Mouse (Mus musculus) megakaryocyte progenitor cell, adult 5-6 weeks (primary cell): ENCODE data around the gene Gm20388. TPM values are rescaled to one million over a fixed set of nuclear protein-coding genes. Genes with fewer than 3 reads are reported as not detected.

Experiments
- ATAC-seq: replicated peaks from 2 replicates; pipeline ENCODE4 v1.8.0; 2016; ENCODE audit warnings: mild to moderate bottlenecking, moderate TSS enrichment, inconsistent platforms; ENCODE audit not compliant: poor library complexity
- total RNA-seq, 2 experiments: library from RNA; stranded (forward) in 1 of 2; stranded (reverse) in 1 of 2; fragments of 157-497, 149-512 nt in 1 of 2; fragments of 200-1000 nt in 1 of 2; gene quantifications; 2 replicates each; pipeline versions ENCODE4 v1.2.3 to v1.2.4; 2015 to 2017

Gm20388 gene
- total RNA-seq, 2 experiments from 2014 or later: 18.6 TPM; not detected in 1

GRCm38 (mm10) chr8:122646337-122646736 is 2735.7 kb downstream of the Gm20388 start:
- no peak for ATAC-seq

GRCm38 (mm10) chr8:122648192-122648970 is 2737.7 kb downstream of the Gm20388 start:
- no peak for ATAC-seq

DNA sequence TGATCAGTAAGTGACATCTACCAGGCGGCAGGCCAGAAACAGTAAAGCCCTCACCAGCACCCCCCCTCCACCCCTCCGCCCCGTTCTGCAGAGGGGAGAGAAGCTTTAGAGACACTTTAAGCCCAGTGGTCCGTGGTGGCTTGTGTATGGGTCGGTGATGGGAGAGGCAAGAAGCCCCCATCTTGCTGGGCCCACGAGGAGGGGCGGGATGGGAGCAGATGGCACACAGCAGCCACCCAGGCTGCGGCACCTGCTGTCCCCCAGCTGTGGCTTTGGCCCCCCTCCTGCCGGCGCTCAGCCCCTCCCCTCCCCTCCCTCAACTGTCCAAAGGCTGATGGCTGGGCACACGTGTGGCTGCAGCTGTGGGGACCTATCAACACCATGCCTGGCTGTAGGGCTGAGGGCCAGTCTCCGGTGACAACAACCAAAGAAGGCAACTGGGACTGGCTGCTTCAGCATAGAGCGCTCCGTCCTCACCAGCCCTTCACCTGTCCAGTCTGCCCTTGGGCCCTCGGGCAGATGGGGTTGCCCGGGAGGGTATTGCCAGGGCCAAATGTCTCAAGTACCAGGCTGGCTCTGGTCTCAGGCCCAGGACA is 2740.8 kb downstream of the Gm20388 start:
- ATAC-seq: no peak

GRCm38 (mm10) chr8:122652643-122653042 is 2742.0 kb downstream of the Gm20388 start:
- ATAC-seq: no peak

DNA sequence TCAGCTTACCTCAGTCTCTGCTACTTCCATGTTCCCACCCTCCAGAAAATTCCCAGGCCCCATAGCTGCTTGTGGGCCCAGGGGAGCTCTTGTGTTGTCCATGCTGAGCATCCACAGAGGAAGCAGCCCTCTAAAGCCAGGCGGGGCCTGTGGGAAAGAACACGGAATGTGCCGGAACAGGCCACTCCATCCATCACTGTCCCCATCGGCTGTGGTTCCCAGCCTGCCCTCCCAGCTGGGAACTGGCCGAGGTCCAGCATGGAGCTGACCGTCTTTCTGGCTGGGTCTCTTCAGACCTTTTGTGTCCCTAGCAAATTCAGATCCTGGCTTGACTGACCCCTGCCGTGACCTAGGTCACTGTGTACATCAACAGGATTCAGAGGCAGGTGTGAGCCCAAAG is 2744.1 kb downstream of the Gm20388 start:
- ATAC-seq: no peak

DNA sequence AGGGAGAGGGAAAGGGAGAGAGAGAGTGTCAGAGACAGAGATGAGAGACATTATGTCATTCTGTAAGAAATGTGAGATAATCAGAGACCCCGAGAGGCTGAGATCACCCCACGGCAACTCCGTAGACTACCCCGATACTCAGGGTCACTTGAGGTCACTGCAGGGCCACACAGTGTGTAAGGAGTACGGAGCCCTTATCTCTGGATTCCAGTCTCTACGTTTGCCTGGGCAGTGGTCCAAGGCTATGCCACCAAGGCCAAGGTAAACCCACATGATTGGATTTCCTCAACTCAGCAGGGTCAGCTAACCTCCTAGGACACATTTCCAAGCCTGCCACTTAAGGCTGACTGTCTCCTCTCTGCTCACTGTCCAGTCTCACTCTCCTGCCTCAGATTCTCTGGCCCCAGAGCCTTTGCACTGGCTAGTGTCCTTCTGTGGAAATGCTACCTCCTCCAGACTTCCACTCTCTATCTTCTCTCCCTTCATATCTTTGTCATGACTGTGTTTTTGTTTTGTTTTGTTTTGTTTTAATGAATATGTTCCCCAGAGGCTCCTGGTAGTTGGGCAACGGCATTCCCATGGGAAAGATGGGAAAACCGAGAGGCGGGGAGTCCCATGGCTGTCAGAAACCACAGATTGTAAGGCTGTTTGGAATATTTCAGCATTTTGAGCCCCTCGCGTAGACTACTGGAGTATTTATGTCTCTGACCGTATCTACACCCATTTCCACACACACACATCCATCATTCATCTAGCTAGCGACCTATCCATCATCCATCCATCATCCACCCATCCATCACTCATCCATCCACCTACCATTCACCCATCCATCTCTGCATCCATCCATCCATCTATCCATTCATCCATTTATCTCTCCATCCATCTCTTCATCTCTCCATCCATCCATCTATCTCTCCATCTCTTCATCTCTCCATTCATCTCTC is 2745.7 kb downstream of the Gm20388 start:
- ATAC-seq: peak; percentile 83

DNA sequence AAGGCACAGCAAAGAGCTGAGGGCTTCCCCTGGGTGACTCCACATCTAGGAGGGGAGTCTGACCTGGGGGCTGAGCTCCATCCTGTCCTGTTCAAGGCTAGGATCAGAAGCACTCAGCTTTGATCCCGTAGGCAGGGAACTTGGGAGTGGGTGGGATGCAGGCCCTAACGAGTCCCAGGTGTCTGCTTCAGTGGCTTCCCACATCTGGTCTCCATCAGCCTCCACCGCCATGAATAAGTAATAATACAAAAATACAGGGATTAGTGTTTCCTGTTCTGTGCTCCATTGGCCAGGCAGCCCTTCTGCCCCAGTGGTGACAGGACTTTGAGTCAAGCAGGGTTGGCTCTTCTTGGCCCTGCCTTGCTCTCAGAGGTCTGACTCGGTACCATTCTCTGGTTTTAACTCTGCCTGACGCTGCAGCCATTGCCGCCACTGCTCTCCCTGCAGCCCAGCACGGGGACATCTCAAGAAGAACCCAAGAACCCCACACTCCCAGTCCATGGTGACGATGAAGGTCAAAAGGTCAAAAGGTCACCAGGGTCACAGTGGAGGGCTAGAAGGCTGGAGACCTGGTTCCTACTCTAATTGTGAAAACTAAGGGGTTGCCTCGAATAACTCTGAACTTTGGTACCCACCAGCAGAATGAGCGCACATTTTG is 2747.6 kb downstream of the Gm20388 start:
- no peak for ATAC-seq

- no peak for ATAC-seq
Observed at GRCm38 (mm10) chr8:122658807-122659160, 2748.1 kb downstream of the Gm20388 start.

GRCm38 (mm10) chr8:122660022-122660421 is 2749.4 kb downstream of the Gm20388 start:
- no peak for ATAC-seq

DNA sequence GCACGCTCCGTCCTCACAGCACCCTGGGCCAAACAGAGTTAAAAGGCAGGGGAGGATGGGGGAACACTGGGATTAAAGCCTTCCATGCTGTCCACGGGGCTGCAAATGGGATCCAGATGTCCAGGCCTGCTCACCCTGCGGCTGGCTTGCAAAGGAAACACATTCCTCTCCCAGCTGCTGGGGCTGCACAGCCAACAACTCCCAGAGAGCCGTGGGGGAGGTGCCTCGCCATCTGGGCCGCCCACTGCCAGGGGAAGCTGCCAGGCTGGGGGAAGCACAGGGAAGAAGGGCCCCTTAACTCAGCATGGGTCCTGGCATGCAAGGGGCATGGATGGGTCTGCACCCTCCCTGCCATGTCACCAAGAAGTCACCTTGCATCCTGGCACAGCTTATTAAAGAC is 2750.5 kb downstream of the Gm20388 start:
- no peak for ATAC-seq

DNA sequence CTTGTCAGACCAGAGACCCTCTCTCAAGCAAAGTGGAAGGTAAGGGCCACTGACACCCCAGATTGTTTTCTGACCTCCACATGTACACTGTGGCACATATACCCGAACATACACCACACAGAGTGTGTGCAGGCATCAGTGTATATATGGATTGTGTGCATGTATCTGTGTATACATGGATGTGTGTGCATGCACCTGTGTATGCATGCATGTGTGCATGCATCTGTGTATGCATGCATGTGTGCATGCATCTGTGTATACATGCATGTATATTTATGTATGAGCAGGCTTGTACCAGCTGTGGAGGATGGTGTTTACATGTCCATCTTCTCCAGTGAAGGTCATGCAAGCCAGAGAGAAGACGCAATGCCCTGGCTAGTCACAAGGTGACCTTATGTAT is 2751.3 kb downstream of the Gm20388 start:
- ATAC-seq: no peak

DNA sequence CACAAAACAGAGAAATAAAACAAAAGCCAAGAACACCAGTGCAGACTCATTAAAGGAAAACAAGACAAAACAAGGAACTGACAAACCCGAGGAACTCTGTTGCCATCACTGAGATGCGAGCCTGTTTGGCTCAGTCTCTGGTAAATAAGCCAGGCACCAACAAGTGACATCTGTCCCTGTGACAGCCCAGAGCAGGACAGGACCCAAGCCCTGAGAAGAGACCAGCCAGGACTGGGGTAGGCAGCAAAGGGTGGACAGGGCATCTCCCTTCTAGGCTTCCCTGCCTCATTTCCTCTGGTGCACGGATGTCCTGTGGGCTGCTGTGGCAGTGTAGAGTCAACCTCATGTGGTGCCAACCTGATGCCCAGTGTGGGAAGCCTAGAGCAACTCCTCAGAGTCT is 2752.5 kb downstream of the Gm20388 start:
- ATAC-seq: no peak

- ATAC-seq: no peak
Observed at GRCm38 (mm10) chr8:122663670-122664069, 2753.0 kb downstream of the Gm20388 start.

DNA sequence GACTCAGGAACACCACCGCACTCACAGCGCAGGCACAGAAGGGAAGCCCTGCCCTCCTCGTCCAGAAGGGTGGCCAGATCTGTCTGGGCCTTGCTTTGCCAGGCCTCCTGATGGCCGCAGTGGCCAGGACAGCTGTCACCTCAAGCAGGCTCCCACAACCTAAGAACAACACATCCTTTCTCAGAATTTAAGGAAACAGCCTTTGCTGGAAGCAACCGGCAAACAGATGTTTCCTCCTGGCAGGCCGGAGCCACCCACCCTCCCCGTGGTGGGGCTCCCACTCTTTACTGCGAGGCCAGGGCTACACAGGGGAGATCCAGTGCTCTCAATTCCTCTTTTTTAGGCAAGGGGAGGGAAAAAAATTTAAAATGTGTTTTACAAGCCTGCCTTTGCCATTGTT is 2754.6 kb downstream of the Gm20388 start:
- peak; percentile 56 for ATAC-seq

DNA sequence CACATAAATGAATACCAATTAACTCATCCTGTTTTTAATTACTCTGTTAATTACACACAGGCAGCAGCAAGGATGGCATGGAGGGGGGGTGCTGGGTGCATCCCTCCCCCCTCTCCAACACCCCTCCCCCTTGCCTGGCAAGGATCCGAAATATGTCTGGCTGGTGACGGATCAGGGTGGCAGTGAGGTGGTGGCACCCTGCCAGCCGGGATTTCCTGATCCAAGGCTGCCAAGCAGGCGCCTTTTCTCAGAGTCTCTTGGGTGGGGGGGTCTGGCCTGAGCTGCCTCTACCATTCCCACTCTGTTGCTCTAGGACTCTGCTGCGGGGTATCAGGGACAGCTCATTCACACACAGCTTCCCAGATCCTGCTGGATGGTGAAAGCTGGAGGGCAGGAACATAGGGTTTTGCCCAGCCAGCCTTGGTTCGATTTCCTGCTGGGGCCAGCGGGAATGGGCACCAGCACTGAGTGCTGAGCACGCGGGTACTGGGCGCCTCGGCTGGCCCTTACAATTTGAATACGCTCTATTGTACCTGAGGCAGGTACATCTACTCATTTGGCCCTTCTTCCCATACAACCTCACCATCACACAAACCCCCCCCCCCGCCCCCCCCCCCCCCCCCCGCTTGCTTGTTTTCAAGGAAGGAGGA is 2755.2 kb downstream of the Gm20388 start:
- ATAC-seq: 0 out of 2 replicates have a peak, but pooled peaks have one; percentile 5

- peak; percentile 60 for ATAC-seq
Observed at GRCm38 (mm10) chr8:122666338-122666764, 2755.7 kb downstream of the Gm20388 start.

GRCm38 (mm10) chr8:122666827-122667226 is 2756.2 kb downstream of the Gm20388 start:
- peak; percentile 45 for ATAC-seq

- no peak for ATAC-seq
Observed at GRCm38 (mm10) chr8:122667854-122668253, 2757.2 kb downstream of the Gm20388 start.

- no peak for ATAC-seq
Observed at GRCm38 (mm10) chr8:122669370-122669769, 2758.7 kb downstream of the Gm20388 start.

DNA sequence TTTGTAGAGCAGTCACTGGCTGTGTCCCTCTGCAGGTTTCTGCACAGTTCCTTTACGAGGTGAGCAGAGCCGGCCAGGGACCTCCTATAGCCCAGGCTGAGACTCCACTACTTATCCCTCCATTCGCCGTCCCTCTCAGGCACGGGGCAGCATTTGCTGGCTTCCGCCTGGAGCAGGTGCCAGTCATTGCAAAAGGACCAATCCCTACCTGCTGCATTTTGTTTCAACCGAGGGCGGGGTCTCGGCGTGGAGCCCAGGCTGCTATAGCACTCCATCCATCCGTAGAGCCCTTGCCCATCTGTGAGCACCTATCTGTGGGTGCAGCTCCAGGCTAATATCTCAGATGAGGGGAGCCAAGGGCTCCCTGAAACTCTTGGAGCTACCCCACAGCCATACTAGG is 2759.4 kb downstream of the Gm20388 start:
- ATAC-seq: no peak
